Mouse (Mus musculus) heart, embryonic 11.5 days (tissue): ENCODE results near the gene Siah2. TPM values are rescaled to one million over a fixed set of nuclear protein-coding genes. Genes with fewer than 3 reads are reported as not detected.
A peak's percentile ranks its signal among the peaks of the same experiment; 100 is the strongest.

Experiments used
- ATAC-seq: fragments of 200-750 bp; cut with Nextera tagmentation; replicated peaks from 2 replicates; pipeline ENCODE4 v1.8.0; 2017; ENCODE audit warnings: moderate library complexity; ENCODE audit not compliant: insufficient number of reproducible peaks, low FRiP score, low TSS enrichment
- H3K27ac ChIP-seq: fragments of 300-500 bp; sonication (generic); 2 replicates; pipeline ENCODE4 v1.5.1; 2014; ENCODE audit warnings: mild to moderate bottlenecking, low read depth, low read length
- H3K27me3 ChIP-seq: fragments of 300-500 bp; sonication (generic); 2 replicates; pipeline ENCODE4 v1.6.1; 2014; ENCODE audit warnings: mild to moderate bottlenecking, low read length, mixed read lengths; ENCODE audit not compliant: control insufficient read depth, insufficient read depth
- H3K36me3 ChIP-seq: fragments of 300-500 bp; sonication (generic); 2 replicates; pipeline ENCODE4 v1.6.1; 2014; ENCODE audit warnings: mild to moderate bottlenecking, low read length, moderate library complexity, mixed read lengths; ENCODE audit not compliant: control insufficient read depth, insufficient read depth
- H3K4me1 ChIP-seq: fragments of 300-500 bp; sonication (generic); 2 replicates; pipeline ENCODE4 v1.6.1; 2014; ENCODE audit warnings: low read length; ENCODE audit not compliant: control insufficient read depth, insufficient read depth
- H3K4me2 ChIP-seq: fragments of 300-500 bp; sonication (generic); 2 replicates; pipeline ENCODE4 v1.6.1; 2014; ENCODE audit warnings: mild to moderate bottlenecking, moderate library complexity
- H3K4me3 ChIP-seq: fragments of 300-500 bp; sonication (generic); 2 replicates; pipeline ENCODE4 v1.5.1; 2014; ENCODE audit warnings: low read depth, low read length
- H3K9ac ChIP-seq: fragments of 300-500 bp; sonication (generic); 2 replicates; pipeline ENCODE4 v1.6.1; 2014; ENCODE audit warnings: mild to moderate bottlenecking, low read depth, low read length, moderate library complexity
- H3K9me3 ChIP-seq: fragments of 300-500 bp; sonication (generic); replicated peaks from 2 replicates; pipeline ENCODE4 v1.6.1; 2016; ENCODE audit warnings: low read length; ENCODE audit not compliant: control insufficient read depth
- WGBS: fragments of 180-500 bp; shearing (Covaris S2); extraction: QIAGEN DNeasy Blood & Tissue Kit; methylation state at CpG from one replicate; pipeline ENCODE4 v1.1.7; 2014; ENCODE audit not compliant: insufficient replicate concordance; 5-methylcytosine and 5-hydroxymethylcytosine counted together
- polyA plus RNA-seq: library from polyadenylated mRNA; unstranded; fragments of >200 nt; fragmentation: Nextera tagmentation; extraction: Ambion mirVana; gene quantifications from 2 replicates; pipeline ENCODE4 v1.2.1, GENCODE M21; 2014

Gene Siah2
- polyA plus RNA-seq, 1 experiment from 2014 or later = 5.4 TPM

DNA sequence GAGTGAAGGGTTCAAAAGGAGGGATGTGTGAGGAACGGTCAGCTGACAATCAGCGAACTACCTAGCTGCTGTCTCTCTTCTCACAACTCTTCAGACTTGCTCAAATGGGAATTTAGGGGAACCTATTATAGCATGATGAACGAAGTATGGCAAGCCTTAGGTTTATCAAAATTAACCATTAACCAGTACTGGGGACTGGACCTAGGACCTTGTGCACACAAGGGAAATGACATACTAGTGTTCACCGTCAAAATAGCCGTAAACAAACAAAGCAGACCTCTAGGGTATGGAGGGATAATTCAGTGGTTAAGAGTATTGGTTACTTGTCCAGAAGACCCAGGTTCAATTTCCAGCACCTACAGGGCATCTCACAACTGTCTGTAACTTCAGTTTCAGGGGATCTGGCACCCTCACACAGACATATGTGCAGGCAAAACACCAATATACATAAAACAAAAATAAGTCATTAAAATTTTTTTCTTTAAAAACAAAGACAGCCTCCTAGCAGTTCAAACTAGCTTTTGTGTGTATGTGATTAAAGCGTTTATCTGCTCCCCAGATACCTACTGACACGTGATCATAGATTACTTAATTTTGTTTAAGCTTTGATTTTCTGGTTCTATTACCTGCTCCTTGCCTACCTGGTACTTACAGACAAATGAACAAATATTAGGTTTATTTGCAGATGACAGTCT is 11.1 kb downstream of the Siah2 start:
- Histone ChIP-seq H3K36me3 (no peaks in the 10 kb centered on the region), H3K9me3 (no peaks in the 10 kb centered on the region), H3K4me2 (no peak overlapping the region), H3K27ac (no peak overlapping the region), H3K9ac (no peak overlapping the region), H3K4me3 (no peak overlapping the region), H3K4me1 (peaks cover 25% of the 10 kb centered on the region), H3K27me3 (no peaks in the 10 kb centered on the region)
- 78% methylated on average over 7 of the region's 7 CpGs for WGBS
- ATAC-seq = no peak

GRCm38 (mm10) chr3:58679996-58680395 is 12.2 kb downstream of the Siah2 start:
- ATAC-seq = no peak
- Histone ChIP-seq H3K9ac (no peak overlapping the region), H3K9me3 (no peaks in the 10 kb centered on the region), H3K4me2 (peak overlapping the region; percentile 29; the same call in 1 of the 2 replicates), H3K4me1 (peaks cover 25% of the 10 kb centered on the region), H3K27me3 (no peaks in the 10 kb centered on the region), H3K27ac (peak overlapping the region; percentile 43; the same call in 1 of the 2 replicates), H3K4me3 (no peak overlapping the region), H3K36me3 (no peaks in the 10 kb centered on the region)
- WGBS = 52% methylated on average over 4 of the region's 4 CpGs

GRCm38 (mm10) chr3:58678905-58679304 is 13.3 kb downstream of the Siah2 start:
- H3K27ac ChIP-seq = no peak overlapping the region
- H3K9me3 ChIP-seq = no peaks in the 10 kb centered on the region
- 52% methylated on average over 2 of the region's 2 CpGs for WGBS
- H3K4me2 ChIP-seq = no peak overlapping the region
- ATAC-seq = no peak
- H3K27me3 ChIP-seq = no peaks in the 10 kb centered on the region
- H3K9ac ChIP-seq = no peak overlapping the region
- H3K4me1 ChIP-seq = peaks cover 25% of the 10 kb centered on the region
- H3K4me3 ChIP-seq = no peak overlapping the region
- H3K36me3 ChIP-seq = no peaks in the 10 kb centered on the region

DNA sequence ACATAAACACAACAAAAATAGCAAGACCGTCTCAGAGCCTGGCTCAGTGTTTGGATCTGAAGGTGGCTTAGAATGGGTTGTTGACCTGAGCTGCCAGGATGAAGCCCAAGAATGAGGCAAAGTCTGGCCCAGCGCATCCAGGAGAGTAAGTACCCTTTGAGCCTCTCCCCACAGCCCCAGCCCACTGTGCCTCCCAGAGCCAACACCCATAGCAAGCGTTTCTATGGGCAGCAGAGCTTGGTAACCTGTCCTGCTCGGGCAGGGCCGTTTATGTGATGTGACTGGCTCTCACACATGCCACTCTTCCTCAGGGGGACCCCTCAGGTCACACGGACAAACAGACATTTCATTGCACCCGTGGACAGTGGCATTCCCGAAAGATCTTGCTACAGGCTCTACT is 13.8 kb downstream of the Siah2 start:
- Histone ChIP-seq H3K36me3 (no peaks in the 10 kb centered on the region), H3K9ac (no peak overlapping the region), H3K27ac (no peak overlapping the region), H3K4me1 (peaks cover 25% of the 10 kb centered on the region), H3K27me3 (no peaks in the 10 kb centered on the region), H3K9me3 (no peaks in the 10 kb centered on the region), H3K4me2 (no peak overlapping the region), H3K4me3 (no peak overlapping the region)
- WGBS = 48% methylated on average over 8 of the region's 8 CpGs
- no peak for ATAC-seq

GRCm38 (mm10) chr3:58677615-58678014 is 14.6 kb downstream of the Siah2 start:
- Histone ChIP-seq H3K9me3 (no peaks in the 10 kb centered on the region), H3K27ac (no peak overlapping the region), H3K27me3 (no peaks in the 10 kb centered on the region), H3K4me1 (peaks cover 28% of the 10 kb centered on the region), H3K9ac (no peak overlapping the region), H3K36me3 (no peaks in the 10 kb centered on the region), H3K4me2 (no peak overlapping the region), H3K4me3 (no peak overlapping the region)
- 46% methylated on average over 3 of the region's 3 CpGs for WGBS
- no peak for ATAC-seq

GRCm38 (mm10) chr3:58673295-58673694 is 18.9 kb downstream of the Siah2 start:
- ATAC-seq = no peak
- H3K9me3 ChIP-seq = no peaks in the 10 kb centered on the region
- no peak overlapping the region for H3K4me3 ChIP-seq
- H3K4me1 ChIP-seq = peaks cover 15% of the 10 kb centered on the region
- H3K4me2 ChIP-seq = no peak overlapping the region
- H3K36me3 ChIP-seq = no peaks in the 10 kb centered on the region
- H3K27ac ChIP-seq = no peak overlapping the region
- no peaks in the 10 kb centered on the region for H3K27me3 ChIP-seq
- H3K9ac ChIP-seq = no peak overlapping the region
- 90% methylated on average over 5 of the region's 5 CpGs for WGBS

DNA sequence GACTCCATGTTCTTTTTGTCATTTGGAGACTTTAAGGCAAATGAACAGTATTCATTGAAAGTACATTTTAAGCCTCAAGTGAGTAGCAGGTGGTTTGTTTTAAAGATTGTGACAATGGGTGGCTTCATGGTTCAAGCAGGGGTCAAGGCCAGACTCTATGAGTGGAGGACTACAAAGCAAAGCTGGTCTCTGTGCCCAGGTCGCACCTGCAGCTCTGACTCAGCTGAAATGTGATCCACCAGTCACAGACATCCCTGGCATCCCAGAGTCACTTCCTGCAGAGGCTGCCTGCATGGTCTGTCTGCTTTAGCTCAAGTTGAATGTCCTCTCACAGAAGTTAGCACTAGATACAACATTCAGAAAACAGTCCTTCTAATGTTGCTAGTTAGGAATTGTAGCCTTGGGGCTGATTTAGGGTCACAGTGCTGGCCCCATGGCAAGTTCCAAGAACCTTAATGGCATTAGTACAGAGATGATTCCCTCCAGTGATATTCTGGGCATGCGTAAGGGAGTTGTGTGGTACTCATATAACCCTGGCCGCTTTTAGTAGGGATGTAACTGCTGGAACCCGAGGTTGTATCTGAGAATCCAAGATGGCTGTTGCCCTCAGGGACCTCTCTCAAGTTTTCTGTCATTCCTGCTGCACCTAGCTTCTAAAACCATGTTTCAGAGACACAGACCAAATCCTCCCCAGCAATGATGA is 19.6 kb downstream of the Siah2 start:
- Histone ChIP-seq H3K4me2 (no peak overlapping the region), H3K27me3 (no peaks in the 10 kb centered on the region), H3K27ac (no peak overlapping the region), H3K9ac (no peak overlapping the region), H3K4me3 (no peak overlapping the region), H3K4me1 (peaks cover 14% of the 10 kb centered on the region), H3K36me3 (no peaks in the 10 kb centered on the region), H3K9me3 (no peaks in the 10 kb centered on the region)
- 53% methylated on average over 4 of the region's 4 CpGs for WGBS
- no peak for ATAC-seq

GRCm38 (mm10) chr3:58671616-58672250 is 20.5 kb downstream of the Siah2 start:
- no peak for ATAC-seq
- Histone ChIP-seq H3K27me3 (no peaks in the 10 kb centered on the region), H3K27ac (no peak overlapping the region), H3K4me3 (no peak overlapping the region), H3K36me3 (no peaks in the 10 kb centered on the region), H3K9ac (no peak overlapping the region), H3K4me1 (peaks cover 8% of the 10 kb centered on the region), H3K9me3 (no peaks in the 10 kb centered on the region), H3K4me2 (no peak overlapping the region)
- 39% methylated on average over 6 of the region's 6 CpGs for WGBS
